Mouse (Mus musculus) kidney, embryonic 14.5 days (tissue): ENCODE data around the gene Ap5b1. TPM values are rescaled to one million over a fixed set of nuclear protein-coding genes. Genes with fewer than 3 reads are reported as not detected.

Experiments used
- ATAC-seq: fragments of 200-750 bp; cut with Nextera tagmentation; 2 replicates; pipeline ENCODE4 v1.8.0; 2017; ENCODE audit warnings: moderate number of reproducible peaks, mild to moderate bottlenecking, moderate TSS enrichment, moderate library complexity; ENCODE audit not compliant: low FRiP score, low TSS enrichment
- H3K27ac ChIP-seq: fragments of 300-500 bp; sonication (generic); 2 replicates; pipeline ENCODE4 v1.5.1; 2014; ENCODE audit warnings: low read depth, mild to moderate bottlenecking, low read length, moderate library complexity, mixed read lengths
- H3K27me3 ChIP-seq: fragments of 300-500 bp; sonication (generic); 2 replicates; pipeline ENCODE4 v1.6.1; 2014; ENCODE audit warnings: mild to moderate bottlenecking, low read length; ENCODE audit not compliant: control insufficient read depth, insufficient read depth
- H3K36me3 ChIP-seq: fragments of 300-500 bp; sonication (generic); 2 replicates; pipeline ENCODE4 v1.6.1; 2014; ENCODE audit warnings: low read length, mixed read lengths; ENCODE audit not compliant: control insufficient read depth, insufficient read depth
- H3K4me1 ChIP-seq: fragments of 300-500 bp; sonication (generic); 2 replicates; pipeline ENCODE4 v1.6.1; 2014; ENCODE audit warnings: low read length, mixed read lengths; ENCODE audit not compliant: control insufficient read depth, insufficient read depth
- H3K4me2 ChIP-seq: fragments of 300-500 bp; sonication (generic); replicated peaks from 2 replicates; pipeline ENCODE4 v1.6.1; 2014; ENCODE audit warnings: low read depth, mild to moderate bottlenecking, low read length
- H3K4me3 ChIP-seq: fragments of 300-500 bp; sonication (generic); 2 replicates; pipeline ENCODE4 v1.5.1; 2014; ENCODE audit warnings: mild to moderate bottlenecking, low read length
- H3K9ac ChIP-seq: fragments of 300-500 bp; sonication (generic); 2 replicates; pipeline ENCODE4 v1.6.1; 2014; ENCODE audit warnings: low read depth, mild to moderate bottlenecking, low read length, moderate library complexity
- H3K9me3 ChIP-seq: fragments of 300-500 bp; sonication (generic); 2 replicates; pipeline ENCODE4 v1.6.1; 2016; ENCODE audit warnings: low read length; ENCODE audit not compliant: control insufficient read depth
- WGBS: fragments of 180-500 bp; shearing (Covaris S2); extraction: QIAGEN DNeasy Blood & Tissue Kit; methylation state at CpG from one replicate; pipeline ENCODE4 v1.1.7; 2014; 5-methylcytosine and 5-hydroxymethylcytosine counted together
- polyA plus RNA-seq: library from polyadenylated mRNA; unstranded; fragments of >200 nt; fragmentation: Nextera tagmentation; extraction: Ambion mirVana; gene quantifications from 2 replicates; pipeline ENCODE4 v1.2.1, GENCODE M21; 2014

Ap5b1 gene
- polyA plus RNA-seq, 1 experiment from 2014 or later, result 9.2 TPM

- whole genome bisulfite sequencing, result 78% methylated on average over 4 of the region's 4 CpGs
- Histone ChIP-seq H3K4me1 (peaks cover 10% of the 10 kb centered on the region), H3K27me3 (no peaks in the 10 kb centered on the region), H3K9ac (no peak overlapping the region), H3K27ac (no peak overlapping the region), H3K36me3 (peaks cover 15% of the 10 kb centered on the region), H3K4me2 (no peak overlapping the region), H3K4me3 (no peak overlapping the region), H3K9me3 (no peaks in the 10 kb centered on the region)
- no peak for ATAC-seq
Measured at GRCm38 (mm10) chr19:5599224-5599623, 31.4 kb downstream of the Ap5b1 start.

- H3K4me1 ChIP-seq, result peaks cover 10% of the 10 kb centered on the region
- H3K4me3 ChIP-seq, result peak within 1 kb of the TSS; percentile 95
- H3K36me3 ChIP-seq, result peaks cover 42% of the 10 kb centered on the region
- H3K27ac ChIP-seq, result peak within 1 kb of the TSS; percentile 89
- H3K4me2 ChIP-seq, result peak within 1 kb of the TSS; percentile 86
- H3K9ac ChIP-seq, result peak within 1 kb of the TSS; percentile 98
- H3K27me3 ChIP-seq, result no peaks in the 10 kb centered on the region
- no peaks in the 10 kb centered on the region for H3K9me3 ChIP-seq
- WGBS, result under 1% methylated on average over 64 of the region's 64 CpGs
- ATAC-seq, result peak; percentile 82
Measured at GRCm38 (mm10) chr19:5601752-5602541, 34.1 kb downstream of the Ap5b1 start, which contains the start of gene Rnaseh2c. Rnaseh2c (plus strand) TSS chr19:5601873.

GRCm38 (mm10) chr19:5603664-5604063 is 35.8 kb downstream of the Ap5b1 start:
- no peak for ATAC-seq
- H3K4me2 ChIP-seq, result no peak overlapping the region
- no peaks in the 10 kb centered on the region for H3K27me3 ChIP-seq
- peaks cover 59% of the 10 kb centered on the region for H3K36me3 ChIP-seq
- H3K9me3 ChIP-seq, result no peaks in the 10 kb centered on the region
- WGBS, result 88% methylated on average over 7 of the region's 7 CpGs
- H3K9ac ChIP-seq, result no peak overlapping the region
- H3K4me1 ChIP-seq, result peaks cover 11% of the 10 kb centered on the region
- H3K4me3 ChIP-seq, result no peak overlapping the region
- no peak overlapping the region for H3K27ac ChIP-seq

GRCm38 (mm10) chr19:5605126-5605525 is 37.3 kb downstream of the Ap5b1 start:
- no peak for ATAC-seq
- Histone ChIP-seq H3K27ac (no peak overlapping the region), H3K4me1 (peaks cover 19% of the 10 kb centered on the region), H3K4me3 (no peak overlapping the region), H3K4me2 (no peak overlapping the region), H3K9me3 (no peaks in the 10 kb centered on the region), H3K36me3 (peaks cover 63% of the 10 kb centered on the region), H3K9ac (no peak overlapping the region), H3K27me3 (no peaks in the 10 kb centered on the region)
- WGBS, result 94% methylated on average over 7 of the region's 7 CpGs

GRCm38 (mm10) chr19:5606196-5606595 is 38.4 kb downstream of the Ap5b1 start:
- no peak overlapping the region for H3K4me2 ChIP-seq
- no peak overlapping the region for H3K4me3 ChIP-seq
- H3K27ac ChIP-seq, result no peak overlapping the region
- peaks cover 24% of the 10 kb centered on the region for H3K4me1 ChIP-seq
- H3K9ac ChIP-seq, result no peak overlapping the region
- no peak for ATAC-seq
- WGBS, result 85% methylated on average over 8 of the region's 8 CpGs
- no peaks in the 10 kb centered on the region for H3K27me3 ChIP-seq
- no peaks in the 10 kb centered on the region for H3K9me3 ChIP-seq
- peaks cover 63% of the 10 kb centered on the region for H3K36me3 ChIP-seq

GRCm38 (mm10) chr19:5607705-5608410 is 40.0 kb downstream of the Ap5b1 start:
- Histone ChIP-seq H3K4me1 (peaks cover 18% of the 10 kb centered on the region), H3K4me3 (no peak overlapping the region), H3K9me3 (no peaks in the 10 kb centered on the region), H3K9ac (no peak overlapping the region), H3K36me3 (peaks cover 61% of the 10 kb centered on the region), H3K4me2 (no peak overlapping the region), H3K27me3 (no peaks in the 10 kb centered on the region), H3K27ac (no peak overlapping the region)
- no peak for ATAC-seq
- 96% methylated on average over 26 of the region's 26 CpGs for WGBS

GRCm38 (mm10) chr19:5608707-5609106 is 40.9 kb downstream of the Ap5b1 start:
- WGBS, result 98% methylated on average over 13 of the region's 13 CpGs
- Histone ChIP-seq H3K36me3 (peaks cover 53% of the 10 kb centered on the region), H3K9me3 (no peaks in the 10 kb centered on the region), H3K4me1 (peaks cover 14% of the 10 kb centered on the region), H3K4me2 (peak overlapping the region; percentile 69), H3K9ac (peak overlapping the region; percentile 65; the same call in 1 of the 2 replicates), H3K4me3 (peak overlapping the region; percentile 57), H3K27me3 (no peaks in the 10 kb centered on the region), H3K27ac (no peak overlapping the region)
- ATAC-seq, result no peak

- Histone ChIP-seq H3K9ac (peak overlapping the region; percentile 65), H3K9me3 (no peaks in the 10 kb centered on the region), H3K27ac (peak overlapping the region; percentile 95; the same call in 1 of the 2 replicates), H3K27me3 (no peaks in the 10 kb centered on the region), H3K4me2 (peak overlapping the region; percentile 69), H3K4me3 (peak overlapping the region; percentile 57), H3K36me3 (peaks cover 48% of the 10 kb centered on the region), H3K4me1 (peaks cover 14% of the 10 kb centered on the region)
- 55% methylated on average over 10 of the region's 10 CpGs for WGBS
- ATAC-seq, result no peak
Measured at GRCm38 (mm10) chr19:5609171-5609546, 41.3 kb downstream of the Ap5b1 start.
